Mouse (Mus musculus) forebrain, embryonic 15.5 days (tissue): ENCODE measurements around the gene Copb1. TPM values are rescaled to one million over a fixed set of nuclear protein-coding genes. Genes with fewer than 3 reads are reported as not detected.
A peak's percentile ranks its signal among the peaks of the same experiment; 100 is the strongest.

ENCODE experiments used
- ATAC-seq: fragments of 200-750 bp; cut with Nextera tagmentation; replicated peaks from 2 replicates; pipeline ENCODE4 v1.8.0; 2017; ENCODE audit warnings: mild to moderate bottlenecking, moderate TSS enrichment, moderate library complexity
- H3K27ac ChIP-seq: fragments of 300-500 bp; sonication (generic); replicated peaks from 2 replicates; pipeline ENCODE4 v1.5.1; 2015; ENCODE audit warnings: mild to moderate bottlenecking, inconsistent platforms
- H3K27me3 ChIP-seq: fragments of 300-500 bp; sonication (generic); 2 replicates; pipeline ENCODE4 v1.6.1; 2015; ENCODE audit warnings: inconsistent platforms
- H3K36me3 ChIP-seq: fragments of 300-500 bp; sonication (generic); 2 replicates; pipeline ENCODE4 v1.6.1; 2015; ENCODE audit warnings: mild to moderate bottlenecking, inconsistent platforms
- H3K4me1 ChIP-seq: fragments of 300-500 bp; sonication (generic); 2 replicates; pipeline ENCODE4 v1.6.1; 2015; ENCODE audit warnings: inconsistent platforms
- H3K4me2 ChIP-seq: fragments of 300-500 bp; sonication (generic); replicated peaks from 2 replicates; pipeline ENCODE4 v1.6.1; 2015; ENCODE audit warnings: mild to moderate bottlenecking, inconsistent platforms
- H3K4me3 ChIP-seq: fragments of 300-500 bp; sonication (generic); 2 replicates; pipeline ENCODE4 v1.5.1; 2015; ENCODE audit warnings: mild to moderate bottlenecking, inconsistent platforms
- H3K9ac ChIP-seq: fragments of 300-500 bp; sonication (generic); replicated peaks from 2 replicates; pipeline ENCODE4 v1.6.1; 2015; ENCODE audit warnings: mild to moderate bottlenecking, inconsistent platforms
- H3K9me3 ChIP-seq: fragments of 300-500 bp; sonication (generic); 2 replicates; pipeline ENCODE4 v1.6.1; 2016; ENCODE audit warnings: inconsistent platforms
- WGBS: fragments of 180-500 bp; shearing (Covaris S2); methylation state at CpG from one replicate; pipeline ENCODE4 v1.1.7; 2015; ENCODE audit warnings: mixed read lengths; 5-methylcytosine and 5-hydroxymethylcytosine counted together
- polyA plus RNA-seq: library from polyadenylated mRNA; unstranded; fragments of >200 nt; fragmentation: Nextera tagmentation; extraction: Ambion mirVana; gene quantifications from 2 replicates; pipeline ENCODE4 v1.2.1, GENCODE M21; 2015

The Copb1 gene
- polyA plus RNA-seq, 1 experiment from 2014 or later = 91.4 TPM

- no peak overlapping the region for H3K4me3 ChIP-seq
- H3K27ac ChIP-seq = no peak overlapping the region
- H3K27me3 ChIP-seq = no peaks in the 10 kb centered on the region
- no peaks in the 10 kb centered on the region for H3K4me1 ChIP-seq
- ATAC-seq = no peak
- no peaks in the 10 kb centered on the region for H3K9me3 ChIP-seq
- H3K36me3 ChIP-seq = no peaks in the 10 kb centered on the region
- no peak overlapping the region for H3K4me2 ChIP-seq
- H3K9ac ChIP-seq = no peak overlapping the region
- WGBS = 42% methylated on average over 3 of the region's 3 CpGs
These were observed 61.9 kb downstream of the Copb1 start for GRCm38 (mm10) chr7:114192581-114192980.

- H3K4me2 ChIP-seq = no peak overlapping the region
- H3K36me3 ChIP-seq = no peaks in the 10 kb centered on the region
- peaks cover 18% of the 10 kb centered on the region for H3K4me1 ChIP-seq
- no peaks in the 10 kb centered on the region for H3K9me3 ChIP-seq
- H3K9ac ChIP-seq = no peak overlapping the region
- no peak overlapping the region for H3K4me3 ChIP-seq
- ATAC-seq = no peak
- H3K27me3 ChIP-seq = no peaks in the 10 kb centered on the region
- no peak overlapping the region for H3K27ac ChIP-seq
- WGBS = 86% methylated on average over 6 of the region's 6 CpGs
These were observed 71.1 kb downstream of the Copb1 start for GRCm38 (mm10) chr7:114183416-114183815.

DNA sequence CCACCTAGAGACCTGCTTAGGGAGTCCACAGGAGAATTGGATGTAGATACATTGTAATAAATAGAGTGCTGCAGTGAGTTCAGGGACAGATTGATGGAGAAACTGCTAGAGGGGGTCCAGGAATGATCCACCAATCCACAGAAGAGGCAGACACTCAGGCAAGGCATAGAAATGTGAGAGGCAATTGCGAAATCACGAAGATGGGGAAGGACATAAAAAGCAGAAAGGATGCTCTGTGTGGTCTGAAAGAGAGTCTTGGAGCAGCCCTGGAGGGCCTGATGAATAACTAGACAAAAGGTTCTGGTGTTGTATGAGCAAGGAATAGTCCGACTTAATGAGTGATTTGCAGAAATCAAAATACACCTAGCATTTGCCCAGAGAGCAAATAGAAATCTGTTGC is 71.8 kb downstream of the Copb1 start:
- Histone ChIP-seq H3K9me3 (no peaks in the 10 kb centered on the region), H3K9ac (no peak overlapping the region), H3K4me1 (peaks cover 18% of the 10 kb centered on the region), H3K27me3 (no peaks in the 10 kb centered on the region), H3K27ac (no peak overlapping the region), H3K36me3 (no peaks in the 10 kb centered on the region), H3K4me2 (no peak overlapping the region), H3K4me3 (no peak overlapping the region)
- 82% methylated on average over 3 of the region's 3 CpGs for WGBS
- no peak for ATAC-seq

DNA sequence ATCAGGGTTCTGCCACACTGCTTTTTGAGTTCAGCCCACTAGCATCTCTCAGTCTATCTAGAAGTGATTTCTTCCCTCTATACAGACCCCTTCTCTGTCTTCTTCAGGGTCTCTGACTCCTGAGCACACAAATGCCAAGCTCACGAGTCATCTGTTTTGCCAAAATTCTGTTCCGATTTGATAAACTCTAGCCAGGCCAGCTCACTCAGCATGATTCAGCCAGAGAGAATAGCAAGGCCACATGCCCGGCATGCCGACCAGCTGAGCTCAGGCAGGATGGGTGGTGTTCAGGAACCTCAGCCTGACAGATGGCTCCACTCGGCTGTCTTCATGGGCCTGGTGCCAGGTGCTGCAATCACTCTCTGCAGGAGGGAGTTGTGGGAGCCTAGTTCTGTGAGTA is 73.1 kb downstream of the Copb1 start:
- H3K27ac ChIP-seq = peak overlapping the region; percentile 73
- peak; percentile 92 for ATAC-seq
- H3K9me3 ChIP-seq = no peaks in the 10 kb centered on the region
- no peaks in the 10 kb centered on the region for H3K27me3 ChIP-seq
- no peak overlapping the region for H3K9ac ChIP-seq
- WGBS = 24% methylated on average over 5 of the region's 5 CpGs
- H3K4me2 ChIP-seq = no peak overlapping the region
- H3K36me3 ChIP-seq = no peaks in the 10 kb centered on the region
- no peak overlapping the region for H3K4me3 ChIP-seq
- peaks cover 18% of the 10 kb centered on the region for H3K4me1 ChIP-seq

GRCm38 (mm10) chr7:114176588-114176987 is 77.9 kb downstream of the Copb1 start:
- H3K4me3 ChIP-seq = no peak overlapping the region
- no peaks in the 10 kb centered on the region for H3K27me3 ChIP-seq
- no peak overlapping the region for H3K9ac ChIP-seq
- no peak for ATAC-seq
- peaks cover 12% of the 10 kb centered on the region for H3K4me1 ChIP-seq
- H3K36me3 ChIP-seq = no peaks in the 10 kb centered on the region
- H3K4me2 ChIP-seq = no peak overlapping the region
- 78% methylated on average over 2 of the region's 2 CpGs for WGBS
- H3K9me3 ChIP-seq = no peaks in the 10 kb centered on the region
- no peak overlapping the region for H3K27ac ChIP-seq

- Histone ChIP-seq H3K36me3 (no peaks in the 10 kb centered on the region), H3K4me2 (no peak overlapping the region), H3K4me3 (no peak overlapping the region), H3K27ac (no peak overlapping the region), H3K4me1 (no peaks in the 10 kb centered on the region), H3K9me3 (no peaks in the 10 kb centered on the region), H3K9ac (no peak overlapping the region), H3K27me3 (no peaks in the 10 kb centered on the region)
- no peak for ATAC-seq
- WGBS = 70% methylated on average over 8 of the region's 8 CpGs
These were observed 83.0 kb downstream of the Copb1 start for GRCm38 (mm10) chr7:114171354-114172097.

DNA sequence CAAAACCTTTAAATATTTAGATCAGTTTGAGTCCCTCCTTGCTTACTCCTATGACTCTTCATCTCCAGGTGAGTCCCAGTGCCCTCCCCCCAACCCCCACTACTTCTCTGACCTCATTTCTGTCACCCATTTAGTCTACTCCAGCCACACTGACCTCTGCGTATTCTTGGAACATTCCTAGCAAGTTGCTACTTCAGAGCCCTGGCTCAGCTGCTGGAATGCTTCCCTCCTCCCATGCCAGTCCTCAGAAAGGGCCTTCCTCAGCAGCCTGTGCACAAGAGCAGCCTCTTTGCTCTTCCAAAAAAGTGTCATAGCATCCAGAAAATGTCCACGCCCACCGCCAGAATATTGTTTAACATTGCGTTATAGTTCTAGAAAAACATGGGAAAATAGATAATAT is 84.5 kb downstream of the Copb1 start:
- Histone ChIP-seq H3K4me1 (no peaks in the 10 kb centered on the region), H3K9ac (no peak overlapping the region), H3K27ac (no peak overlapping the region), H3K4me2 (no peak overlapping the region), H3K9me3 (no peaks in the 10 kb centered on the region), H3K36me3 (no peaks in the 10 kb centered on the region), H3K4me3 (no peak overlapping the region), H3K27me3 (no peaks in the 10 kb centered on the region)
- ATAC-seq = no peak
- 86% methylated on average over 4 of the region's 4 CpGs for WGBS

GRCm38 (mm10) chr7:114169381-114169780 is 85.1 kb downstream of the Copb1 start:
- Histone ChIP-seq H3K4me1 (no peaks in the 10 kb centered on the region), H3K9ac (no peak overlapping the region), H3K4me3 (no peak overlapping the region), H3K27me3 (no peaks in the 10 kb centered on the region), H3K36me3 (no peaks in the 10 kb centered on the region), H3K27ac (no peak overlapping the region), H3K9me3 (no peaks in the 10 kb centered on the region), H3K4me2 (no peak overlapping the region)
- 78% methylated on average over 2 of the region's 2 CpGs for WGBS
- ATAC-seq = no peak

Other genes starting within 250 kb of the Copb1 start
- 23.1 and 23.7 TPM in 2 replicates for gene Rras2, start 136.9 kb downstream of the Copb1 start, polyA plus RNA-seq
- 389 and 404 TPM in 2 replicates for gene Psma1, start 21.4 kb upstream of the Copb1 start, polyA plus RNA-seq
- 5.1 and 6.4 TPM in 2 replicates for gene Pde3b, start 160.6 kb upstream of the Copb1 start, polyA plus RNA-seq